Mouse (Mus musculus): Measurements from ENCODE around the gene Arhgef26.

Arhgef26 gene

DNA sequence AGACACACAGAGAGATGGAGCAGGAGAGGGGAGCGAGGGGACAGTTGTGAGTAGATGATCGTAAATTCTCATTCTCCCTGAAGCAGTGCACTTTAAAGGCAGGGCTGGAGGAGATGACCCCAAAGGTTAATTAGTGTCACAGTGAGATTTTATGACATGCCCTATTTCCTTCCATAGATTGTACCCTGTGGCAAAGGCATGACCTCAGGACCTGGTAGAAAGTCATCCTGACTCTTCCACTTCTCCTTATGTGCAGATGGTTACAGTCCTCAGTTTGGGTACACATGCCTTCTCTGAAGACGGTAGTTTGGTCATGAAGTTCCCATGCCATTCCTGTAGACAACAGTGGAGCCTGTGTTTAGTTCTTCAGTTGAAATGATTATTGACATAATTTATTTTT lies 42.3 kb downstream of the Arhgef26 start:
- no peak for DNase-seq (ENCODE audit: inconsistent age in 2 of 2, low spot score in 1 of 2)

DNA sequence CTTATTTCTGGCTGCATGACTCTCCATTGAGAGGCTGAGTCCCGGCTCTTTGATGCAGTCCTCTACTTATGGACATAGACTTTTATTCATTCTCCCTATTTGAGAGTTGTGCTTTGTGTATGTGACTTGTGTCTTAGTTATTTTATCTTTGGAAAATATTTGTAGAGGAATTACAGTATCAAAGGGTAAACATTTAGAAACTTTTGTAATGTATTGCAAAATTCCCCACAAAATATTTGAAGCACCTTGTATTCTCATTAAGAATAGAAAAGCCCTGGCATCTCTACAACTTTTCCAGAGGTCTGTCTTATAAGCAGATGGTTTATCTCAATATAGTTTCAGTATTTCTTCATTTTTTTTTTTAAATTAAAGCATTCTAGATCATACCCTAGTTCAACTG lies 44.7 kb downstream of the Arhgef26 start:
- no peak for DNase-seq (ENCODE audit: inconsistent age in 2 of 2, low spot score in 1 of 2)

GRCm38 (mm10) chr3:62392636-62393035 lies 54.5 kb downstream of the Arhgef26 start:
- no peak for DNase-seq (ENCODE audit: inconsistent age in 2 of 2, low spot score in 1 of 2)

- DNase-seq (ENCODE audit: inconsistent age in 2 of 2, low spot score in 1 of 2): no peak
Observed at GRCm38 (mm10) chr3:62394284-62394683, 56.1 kb downstream of the Arhgef26 start.

- DNase-seq (ENCODE audit: inconsistent age in 2 of 2, low spot score in 1 of 2): no peak
Observed at GRCm38 (mm10) chr3:62395368-62395767, 57.2 kb downstream of the Arhgef26 start.

DNA sequence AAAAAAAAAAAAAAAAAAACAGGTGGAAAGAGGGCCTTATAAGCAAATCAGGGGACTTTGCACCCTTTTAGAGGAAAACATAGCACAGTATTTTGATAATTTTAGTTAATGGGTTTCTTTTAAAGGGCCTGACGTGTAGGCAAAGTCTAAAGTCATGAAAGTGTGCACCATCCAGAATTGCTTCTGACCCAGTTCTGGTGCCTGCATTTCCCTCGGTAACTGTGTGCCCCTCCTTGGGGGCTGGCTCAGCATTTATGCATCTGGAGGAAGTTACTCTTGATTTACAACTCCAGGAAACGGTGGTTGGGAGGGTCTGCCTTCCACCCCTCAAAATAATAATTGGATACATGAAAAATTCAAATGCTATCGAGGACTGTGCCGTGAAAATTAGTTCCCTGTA lies 58.0 kb downstream of the Arhgef26 start:
- no peak for DNase-seq (ENCODE audit: inconsistent age in 2 of 2, low spot score in 1 of 2)

DNA sequence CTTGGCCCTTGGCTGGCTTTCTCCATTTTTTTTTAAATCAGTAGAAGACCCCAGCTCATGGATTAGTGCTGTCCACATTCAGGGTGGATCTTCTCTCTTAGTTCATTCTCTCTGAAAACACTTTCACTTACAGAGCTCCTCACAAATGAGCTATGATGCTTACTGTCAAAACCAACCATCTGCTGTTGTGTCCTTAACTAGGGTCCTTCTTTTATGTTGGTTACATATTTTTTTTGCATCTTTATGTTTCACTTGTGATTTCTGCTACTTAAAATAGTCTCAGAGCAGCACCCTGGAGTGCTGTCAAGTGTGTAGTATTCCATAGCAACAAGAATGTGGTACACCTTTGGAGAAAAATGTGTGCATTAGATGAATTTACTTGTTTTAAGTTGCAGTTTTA lies 60.0 kb downstream of the Arhgef26 start:
- DNase-seq (ENCODE audit: inconsistent age in 2 of 2, low spot score in 1 of 2): no peak

DNA sequence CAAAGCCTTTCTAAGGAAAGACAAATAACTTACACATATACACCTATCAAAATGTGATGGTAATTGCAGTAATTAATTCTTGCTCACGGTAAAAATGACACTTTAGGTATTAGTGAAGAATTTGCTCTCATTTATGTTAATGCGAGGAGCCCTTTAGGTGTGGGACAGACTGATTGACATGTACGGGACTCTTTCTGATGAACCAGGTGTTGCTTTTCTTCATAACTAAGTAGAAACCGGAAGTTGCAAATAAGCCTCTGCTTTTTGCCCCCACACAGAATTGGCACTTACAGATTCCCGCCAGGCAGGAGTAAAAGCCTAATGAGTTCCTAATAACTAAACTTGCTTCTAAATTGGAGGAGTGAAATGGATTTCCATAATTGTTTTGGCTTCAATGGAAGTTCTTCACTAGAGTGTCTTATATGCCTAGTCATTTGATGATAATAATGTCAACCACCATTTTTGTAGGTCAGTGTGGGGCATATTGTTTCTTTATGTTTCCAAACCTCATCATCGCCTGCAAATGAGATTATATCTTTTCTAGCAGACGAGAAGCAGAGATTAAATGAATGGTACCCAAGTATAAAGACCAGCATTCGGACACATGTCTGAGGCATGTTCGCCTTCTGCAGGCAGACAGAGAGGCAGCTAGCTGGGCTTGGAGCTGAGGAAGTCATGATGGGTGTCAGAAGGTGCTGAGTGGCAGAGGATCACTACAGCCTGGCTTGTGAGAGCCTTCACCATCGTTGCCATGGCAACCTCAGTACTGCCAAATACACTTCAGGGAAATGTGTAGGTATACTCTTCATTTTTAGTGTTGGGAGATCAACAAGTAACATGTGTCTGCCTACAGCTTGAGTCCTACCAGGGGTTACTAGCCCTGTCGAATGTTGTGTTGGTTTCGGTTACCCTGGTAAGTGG lies 61.9 kb downstream of the Arhgef26 start:
- no peak for DNase-seq (ENCODE audit: inconsistent age in 2 of 2, low spot score in 1 of 2)

GRCm38 (mm10) chr3:62402466-62402865 lies 64.3 kb downstream of the Arhgef26 start:
- no peak for DNase-seq (ENCODE audit: inconsistent age in 2 of 2, low spot score in 1 of 2)

DNA sequence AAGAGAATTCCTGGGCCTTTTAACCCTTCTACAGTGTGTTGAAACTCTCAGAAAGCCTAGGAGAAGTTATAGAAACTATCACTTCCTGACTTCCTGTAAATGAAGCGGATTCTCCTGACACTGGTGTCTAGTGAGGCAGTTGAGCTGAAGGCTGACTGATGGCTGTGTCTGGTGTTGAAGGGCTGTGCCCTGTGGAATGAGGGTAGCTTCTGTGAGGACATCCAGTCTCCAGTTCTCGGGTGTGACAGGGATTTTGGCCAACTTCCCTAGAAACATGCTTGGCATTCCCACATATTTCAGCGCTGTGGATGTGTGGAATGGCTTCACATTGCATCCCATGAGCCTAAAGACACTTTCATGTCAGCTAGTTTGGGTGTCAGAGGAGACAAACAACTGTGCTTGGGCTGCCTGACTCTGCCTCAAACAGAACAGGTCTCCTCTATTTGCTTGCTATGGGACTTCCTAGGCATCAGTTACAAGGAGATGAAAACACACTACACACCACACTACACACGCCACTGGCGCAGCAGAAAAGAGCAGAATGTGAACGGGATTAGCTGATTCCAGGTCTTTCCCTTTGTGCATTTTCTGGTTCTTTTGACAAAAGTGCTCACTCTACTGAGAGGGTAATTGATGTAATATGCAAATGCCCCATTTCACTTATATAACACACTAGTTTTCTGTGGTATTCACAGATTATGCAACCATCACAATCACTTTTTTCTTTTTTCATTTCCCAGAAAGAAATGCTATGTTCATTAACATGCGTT lies 66.5 kb downstream of the Arhgef26 start:
- DNase-seq (ENCODE audit: inconsistent age in 2 of 2, low spot score in 1 of 2): no peak

GRCm38 (mm10) chr3:62409555-62410182 lies 71.5 kb downstream of the Arhgef26 start:
- DNase-seq (ENCODE audit: inconsistent age in 2 of 2, low spot score in 1 of 2): no peak

DNA sequence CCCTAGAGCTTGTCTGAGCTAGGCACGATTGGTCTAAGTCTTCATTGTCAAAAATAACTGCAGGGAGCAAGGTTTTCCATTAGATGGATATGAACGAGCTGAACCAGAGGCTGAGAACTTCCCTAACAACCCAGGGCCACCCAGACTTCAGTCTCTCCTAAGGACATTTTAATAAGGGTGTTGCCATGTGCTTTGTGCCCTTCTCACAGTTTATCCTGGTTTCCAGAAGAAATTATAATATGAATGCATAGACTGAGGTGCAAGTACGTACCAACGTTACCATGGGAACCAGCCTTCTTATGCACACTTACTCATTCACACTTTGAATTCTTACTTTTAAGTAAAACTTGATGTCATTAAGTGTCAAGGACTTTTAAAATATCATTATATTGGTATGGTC lies 72.3 kb downstream of the Arhgef26 start:
- no peak for DNase-seq (ENCODE audit: inconsistent age in 2 of 2, low spot score in 1 of 2)

GRCm38 (mm10) chr3:62412704-62413103 lies 74.6 kb downstream of the Arhgef26 start:
- DNase-seq (ENCODE audit: inconsistent age in 2 of 2, low spot score in 1 of 2): peak in 1 of 2 experiments; percentile 27

GRCm38 (mm10) chr3:62414926-62415325 lies 76.8 kb downstream of the Arhgef26 start:
- no peak for DNase-seq (ENCODE audit: inconsistent age in 2 of 2, low spot score in 1 of 2)

- DNase-seq (ENCODE audit: inconsistent age in 2 of 2, low spot score in 1 of 2): no peak
Observed at GRCm38 (mm10) chr3:62417458-62417857, 79.3 kb downstream of the Arhgef26 start.

DNA sequence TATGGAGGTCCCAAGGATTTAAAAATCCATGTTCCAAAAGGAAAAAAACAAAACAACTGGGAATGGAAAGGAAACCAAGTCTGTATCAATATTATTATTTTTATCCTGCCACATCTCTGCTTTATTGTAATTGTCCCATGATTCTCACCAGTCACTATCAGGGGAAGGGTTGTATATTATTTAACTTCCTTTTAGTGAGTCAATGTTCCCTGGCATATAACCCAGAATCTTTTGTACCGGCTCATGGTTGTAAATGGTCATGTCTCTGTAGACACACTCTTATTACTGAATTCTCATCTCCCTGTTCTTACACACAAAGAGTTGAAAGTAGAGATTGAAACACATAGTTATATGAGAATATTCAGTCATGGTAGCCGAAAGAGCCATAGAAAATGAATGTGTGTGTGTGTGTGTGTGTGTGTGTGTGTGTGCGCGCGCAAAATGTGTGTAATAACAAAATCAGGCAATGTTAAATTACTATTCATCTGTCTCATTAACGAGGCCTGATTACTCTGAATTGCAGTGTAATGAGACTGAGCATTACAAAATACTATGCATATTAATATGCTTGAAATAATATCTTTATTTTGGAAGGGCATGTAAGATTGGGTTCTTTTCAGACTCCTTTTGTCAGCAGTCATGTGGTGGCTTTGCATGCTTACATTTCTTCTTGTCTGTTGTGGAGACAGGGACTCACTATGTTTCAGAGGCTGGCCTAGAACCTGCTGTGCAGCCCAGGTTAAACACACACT lies 80.4 kb downstream of the Arhgef26 start:
- DNase-seq (ENCODE audit: inconsistent age in 2 of 2, low spot score in 1 of 2): no peak

- no peak for DNase-seq (ENCODE audit: inconsistent age in 2 of 2, low spot score in 1 of 2)
Observed at GRCm38 (mm10) chr3:62433675-62434074, 95.5 kb downstream of the Arhgef26 start.

GRCm38 (mm10) chr3:62435923-62436322 lies 97.8 kb downstream of the Arhgef26 start:
- no peak for DNase-seq (ENCODE audit: inconsistent age in 2 of 2, low spot score in 1 of 2)

- no peak for DNase-seq (ENCODE audit: inconsistent age in 2 of 2, low spot score in 1 of 2)
Observed at GRCm38 (mm10) chr3:62440431-62440969, 102.4 kb downstream of the Arhgef26 start.

DNA sequence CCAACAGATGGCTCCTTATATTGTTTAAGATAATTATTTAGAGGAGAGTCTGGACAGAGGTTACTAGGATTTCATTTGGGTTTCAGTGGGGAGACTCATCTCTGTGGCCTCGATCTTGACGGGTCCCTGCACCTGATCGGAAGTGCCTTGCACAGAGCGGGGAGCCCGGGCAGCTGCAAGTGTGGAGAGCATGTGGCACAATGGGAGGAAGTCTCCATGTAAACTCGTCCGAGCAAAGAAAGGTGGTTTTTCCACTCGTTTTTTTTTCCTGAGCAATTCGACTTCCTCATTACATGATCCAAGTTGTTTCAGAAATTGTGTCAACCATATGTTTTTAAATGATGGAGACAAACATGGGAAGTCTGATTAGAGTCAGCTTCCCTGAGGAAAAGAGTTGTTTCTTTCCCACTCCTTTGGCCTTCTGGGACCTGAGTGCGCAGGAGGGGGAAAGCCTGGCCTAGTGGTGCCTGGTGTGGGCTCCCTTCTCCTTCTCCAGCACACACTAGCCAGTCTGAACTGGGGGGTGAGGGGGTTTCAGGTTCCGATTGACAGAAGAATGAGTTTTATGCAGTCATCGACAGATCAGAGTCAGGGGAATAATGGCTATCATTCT lies 105.5 kb downstream of the Arhgef26 start:
- no peak for DNase-seq (ENCODE audit: inconsistent age in 2 of 2, low spot score in 1 of 2)
